Mouse (Mus musculus): ENCODE measurements around the gene Tmem63c. TPM values are rescaled to one million over a fixed set of nuclear protein-coding genes. Genes with fewer than 3 reads are reported as not detected.

Tmem63c gene
- polyA plus RNA-seq (2015; fragmentation: Nextera tagmentation; extraction: Ambion mirVana): 0.06 and 0.10 TPM in 2 replicates

GRCm38 (mm10) chr12:87021040-87021439, at the start of gene Tmem63c:
Gene Tmem63c (plus strand): TSS chr12:87021340.
- Histone ChIP-seq H3K9me3 (replicated peaks) (no peaks in the 10 kb centered on the region), H3K27ac (no peak within 1 kb of the TSS), H3K36me3 (no peaks in the 10 kb centered on the region), H3K4me2 (no peak within 1 kb of the TSS), H3K4me3 (replicated peaks) (no peak within 1 kb of the TSS), H3K4me1 (no peaks in the 10 kb centered on the region), H3K27me3 (peaks cover 14% of the 10 kb centered on the region), H3K9ac (no peak within 1 kb of the TSS)
- no peak for ATAC-seq (replicated peaks; ENCODE audit: low FRiP score)
- WGBS: 79% methylated on average over 6 of the region's 6 CpGs

- ATAC-seq (replicated peaks; ENCODE audit: low FRiP score): no peak
- 33% methylated on average over 7 of the region's 7 CpGs for WGBS
Observed at GRCm38 (mm10) chr12:86973216-86973615, 47.9 kb upstream of the Tmem63c start.

GRCm38 (mm10) chr12:86973706-86974105, 47.4 kb upstream of the Tmem63c start:
- Histone ChIP-seq H3K27me3 (peaks cover 12% of the 10 kb centered on the region), H3K4me2 (no peak overlapping the region), H3K36me3 (no peaks in the 10 kb centered on the region), H3K9ac (no peak overlapping the region), H3K4me3 (replicated peaks) (no peak overlapping the region), H3K4me1 (peaks cover 34% of the 10 kb centered on the region), H3K27ac (no peak overlapping the region), H3K9me3 (replicated peaks) (no peaks in the 10 kb centered on the region)
- no peak for ATAC-seq (replicated peaks; ENCODE audit: low FRiP score)
- WGBS: 44% methylated on average over 8 of the region's 8 CpGs

More at GRCm38 (mm10) chr12:86973216-86973615, 47.9 kb upstream of the Tmem63c start:
- no peak overlapping the region for H3K4me3 ChIP-seq (replicated peaks)
- no peak overlapping the region for H3K9ac ChIP-seq
- no peak overlapping the region for H3K27ac ChIP-seq
- peaks cover 33% of the 10 kb centered on the region for H3K4me1 ChIP-seq
- H3K9me3 ChIP-seq (replicated peaks): no peaks in the 10 kb centered on the region
- no peak overlapping the region for H3K4me2 ChIP-seq
- no peaks in the 10 kb centered on the region for H3K36me3 ChIP-seq
- peaks cover 8% of the 10 kb centered on the region; the same call in 1 of the 2 replicates for H3K27me3 ChIP-seq

- H3K4me2 ChIP-seq: peak overlapping the region; percentile 71
- peaks cover 34% of the 10 kb centered on the region for H3K4me1 ChIP-seq
- H3K9me3 ChIP-seq (replicated peaks): no peaks in the 10 kb centered on the region
- H3K36me3 ChIP-seq: no peaks in the 10 kb centered on the region
- ATAC-seq (replicated peaks; ENCODE audit: low FRiP score): peak; percentile 74
- 7% methylated on average over 40 of the region's 40 CpGs for WGBS
- peak overlapping the region; percentile 37; the same call in 1 of the 2 replicates for H3K9ac ChIP-seq
- H3K27me3 ChIP-seq: peaks cover 18% of the 10 kb centered on the region
- no peak overlapping the region for H3K27ac ChIP-seq
- H3K4me3 ChIP-seq (replicated peaks): peak overlapping the region; percentile 35
Observed at GRCm38 (mm10) chr12:86974387-86975288, 46.5 kb upstream of the Tmem63c start.

GRCm38 (mm10) chr12:86975761-86976160, 45.4 kb upstream of the Tmem63c start:
- Histone ChIP-seq H3K4me2 (no peak overlapping the region), H3K4me3 (replicated peaks) (no peak overlapping the region), H3K4me1 (peaks cover 34% of the 10 kb centered on the region), H3K36me3 (no peaks in the 10 kb centered on the region), H3K27ac (no peak overlapping the region), H3K9me3 (replicated peaks) (no peaks in the 10 kb centered on the region), H3K27me3 (peaks cover 28% of the 10 kb centered on the region), H3K9ac (no peak overlapping the region)
- ATAC-seq (replicated peaks; ENCODE audit: low FRiP score): no peak
- WGBS: 68% methylated on average over 10 of the region's 10 CpGs

- 63% methylated on average over 6 of the region's 6 CpGs for WGBS
- peaks cover 34% of the 10 kb centered on the region for H3K4me1 ChIP-seq
- H3K4me2 ChIP-seq: no peak overlapping the region
- no peaks in the 10 kb centered on the region for H3K36me3 ChIP-seq
- H3K9ac ChIP-seq: no peak overlapping the region
- H3K4me3 ChIP-seq (replicated peaks): no peak overlapping the region
- no peaks in the 10 kb centered on the region for H3K9me3 ChIP-seq (replicated peaks)
- H3K27ac ChIP-seq: no peak overlapping the region
- no peak for ATAC-seq (replicated peaks; ENCODE audit: low FRiP score)
- H3K27me3 ChIP-seq: peaks cover 37% of the 10 kb centered on the region
Observed at GRCm38 (mm10) chr12:86976511-86977168, 44.5 kb upstream of the Tmem63c start.

- H3K27me3 ChIP-seq: peaks cover 48% of the 10 kb centered on the region
- no peak overlapping the region for H3K27ac ChIP-seq
- ATAC-seq (replicated peaks; ENCODE audit: low FRiP score): peak; percentile 34
- peak overlapping the region; percentile 23; the same call in 1 of the 2 replicates for H3K4me2 ChIP-seq
- WGBS: 19% methylated on average over 15 of the region's 15 CpGs
- no peak overlapping the region for H3K4me3 ChIP-seq (replicated peaks)
- no peak overlapping the region for H3K9ac ChIP-seq
- H3K9me3 ChIP-seq (replicated peaks): no peaks in the 10 kb centered on the region
- H3K4me1 ChIP-seq: peaks cover 34% of the 10 kb centered on the region
- H3K36me3 ChIP-seq: no peaks in the 10 kb centered on the region
Observed at GRCm38 (mm10) chr12:86977833-86978232, 43.3 kb upstream of the Tmem63c start.

- no peak for ATAC-seq (replicated peaks; ENCODE audit: low FRiP score)
- no peak overlapping the region for H3K9ac ChIP-seq
- no peaks in the 10 kb centered on the region for H3K9me3 ChIP-seq (replicated peaks)
- WGBS: 28% methylated on average over 9 of the region's 9 CpGs
- no peaks in the 10 kb centered on the region for H3K36me3 ChIP-seq
- H3K4me2 ChIP-seq: no peak overlapping the region
- no peak overlapping the region for H3K4me3 ChIP-seq (replicated peaks)
- peaks cover 9% of the 10 kb centered on the region for H3K4me1 ChIP-seq
- H3K27ac ChIP-seq: no peak overlapping the region
- peaks cover 75% of the 10 kb centered on the region for H3K27me3 ChIP-seq
Observed at GRCm38 (mm10) chr12:86981180-86981579, 40.0 kb upstream of the Tmem63c start.

- H3K4me1 ChIP-seq: no peaks in the 10 kb centered on the region
- H3K36me3 ChIP-seq: no peaks in the 10 kb centered on the region
- no peak overlapping the region for H3K4me2 ChIP-seq
- WGBS: 1% methylated on average over 28 of the region's 28 CpGs
- no peak overlapping the region for H3K27ac ChIP-seq
- no peaks in the 10 kb centered on the region for H3K9me3 ChIP-seq (replicated peaks)
- peaks cover 92% of the 10 kb centered on the region for H3K27me3 ChIP-seq
- no peak overlapping the region for H3K9ac ChIP-seq
- ATAC-seq (replicated peaks; ENCODE audit: low FRiP score): peak; percentile 69; the same call in 1 of the 2 replicates
- no peak overlapping the region for H3K4me3 ChIP-seq (replicated peaks)
Observed at GRCm38 (mm10) chr12:86983470-86984193, 37.5 kb upstream of the Tmem63c start.

GRCm38 (mm10) chr12:86984194-86984555, 37.0 kb upstream of the Tmem63c start:
- Histone ChIP-seq H3K4me3 (replicated peaks) (no peak overlapping the region), H3K4me2 (no peak overlapping the region), H3K9ac (no peak overlapping the region), H3K27ac (no peak overlapping the region), H3K36me3 (no peaks in the 10 kb centered on the region), H3K9me3 (replicated peaks) (no peaks in the 10 kb centered on the region), H3K27me3 (peaks cover 92% of the 10 kb centered on the region), H3K4me1 (peaks cover under 1% of the 10 kb centered on the region; the same call in 1 of the 2 replicates)
- 7% methylated on average over 6 of the region's 6 CpGs for WGBS
- no peak for ATAC-seq (replicated peaks; ENCODE audit: low FRiP score)

GRCm38 (mm10) chr12:86986562-86986961, 34.6 kb upstream of the Tmem63c start:
- no peak overlapping the region for H3K27ac ChIP-seq
- no peaks in the 10 kb centered on the region for H3K9me3 ChIP-seq (replicated peaks)
- peaks cover 15% of the 10 kb centered on the region for H3K4me1 ChIP-seq
- no peak for ATAC-seq (replicated peaks; ENCODE audit: low FRiP score)
- H3K4me2 ChIP-seq: no peak overlapping the region
- no peak overlapping the region for H3K4me3 ChIP-seq (replicated peaks)
- 62% methylated on average over 4 of the region's 4 CpGs for WGBS
- peaks cover 97% of the 10 kb centered on the region for H3K27me3 ChIP-seq
- no peak overlapping the region for H3K9ac ChIP-seq
- no peaks in the 10 kb centered on the region for H3K36me3 ChIP-seq
